Mouse (Mus musculus) heart, embryonic 15.5 days (tissue): ENCODE data around the gene Creb5. TPM values are rescaled to one million over a fixed set of nuclear protein-coding genes. Genes with fewer than 3 reads are reported as not detected.

Source experiments
- ATAC-seq: fragments of 200-750 bp; cut with Nextera tagmentation; replicated peaks from 2 replicates; pipeline ENCODE4 v1.8.0; 2017; ENCODE audit warnings: low read depth, moderate TSS enrichment; ENCODE audit not compliant: insufficient number of reproducible peaks, insufficient read depth, low FRiP score
- H3K27ac ChIP-seq: fragments of 300-500 bp; sonication (generic); 2 replicates; pipeline ENCODE4 v1.5.1; 2015; ENCODE audit warnings: mild to moderate bottlenecking, inconsistent platforms
- H3K27me3 ChIP-seq: fragments of 300-500 bp; sonication (generic); 2 replicates; pipeline ENCODE4 v1.6.1; 2015; ENCODE audit warnings: inconsistent platforms
- H3K36me3 ChIP-seq: fragments of 300-500 bp; sonication (generic); 2 replicates; pipeline ENCODE4 v1.6.1; 2015; ENCODE audit warnings: mild to moderate bottlenecking, inconsistent platforms
- H3K4me1 ChIP-seq: fragments of 300-500 bp; sonication (generic); replicated peaks from 2 replicates; pipeline ENCODE4 v1.6.1; 2015; ENCODE audit warnings: inconsistent platforms
- H3K4me2 ChIP-seq: fragments of 300-500 bp; sonication (generic); 2 replicates; pipeline ENCODE4 v1.6.1; 2015; ENCODE audit warnings: inconsistent platforms, mild to moderate bottlenecking, moderate library complexity
- H3K4me3 ChIP-seq: fragments of 300-500 bp; sonication (generic); 2 replicates; pipeline ENCODE4 v1.5.1; 2015; ENCODE audit warnings: mild to moderate bottlenecking, inconsistent platforms
- H3K9ac ChIP-seq: fragments of 300-500 bp; sonication (generic); 2 replicates; pipeline ENCODE4 v1.6.1; 2015; ENCODE audit warnings: mild to moderate bottlenecking, inconsistent platforms
- H3K9me3 ChIP-seq: fragments of 300-500 bp; sonication (generic); replicated peaks from 2 replicates; pipeline ENCODE4 v1.6.1; 2016; ENCODE audit warnings: inconsistent platforms
- WGBS: fragments of 180-500 bp; shearing (Covaris S2); methylation state at CpG from one replicate; pipeline ENCODE4 v1.1.7; 2015; ENCODE audit warnings: mixed read lengths; 5-methylcytosine and 5-hydroxymethylcytosine counted together
- polyA plus RNA-seq: library from polyadenylated mRNA; unstranded; fragments of >200 nt; fragmentation: Nextera tagmentation; extraction: Ambion mirVana; gene quantifications from 2 replicates; pipeline ENCODE4 v1.2.1, GENCODE M21; 2015

Gene Creb5
- polyA plus RNA-seq, 1 experiment from 2014 or later, result 30.9 TPM

DNA sequence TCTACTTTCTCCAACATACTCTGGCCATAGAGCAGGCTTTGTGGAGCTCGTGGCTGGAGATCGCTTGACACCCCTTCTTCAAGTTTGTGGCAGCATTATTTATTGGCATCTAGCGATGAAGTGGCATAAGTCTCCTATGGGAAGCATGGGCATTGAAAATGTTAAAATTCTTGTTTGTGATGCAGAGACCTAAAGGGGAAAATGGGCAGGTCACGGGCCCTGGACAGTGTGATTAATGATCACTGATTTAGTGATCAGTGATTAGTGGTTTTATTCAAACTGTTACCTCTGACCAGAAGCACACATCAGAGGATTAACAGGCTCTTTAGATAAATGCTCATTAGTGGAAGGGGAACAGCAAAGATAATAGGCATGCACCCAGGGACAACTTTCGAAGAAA is 2.6 kb downstream of the Creb5 start:
- WGBS, result 25% methylated on average over 5 of the region's 5 CpGs
- Histone ChIP-seq H3K36me3 (no peaks in the 10 kb centered on the region), H3K9ac (peak overlapping the region; percentile 74), H3K27ac (peak overlapping the region; percentile 94; the same call in 1 of the 2 replicates), H3K9me3 (no peaks in the 10 kb centered on the region), H3K4me2 (peak overlapping the region; percentile 82), H3K27me3 (peaks cover 8% of the 10 kb centered on the region; the same call in 1 of the 2 replicates), H3K4me3 (peak overlapping the region; percentile 67), H3K4me1 (peaks cover 42% of the 10 kb centered on the region)
- ATAC-seq, result no peak

DNA sequence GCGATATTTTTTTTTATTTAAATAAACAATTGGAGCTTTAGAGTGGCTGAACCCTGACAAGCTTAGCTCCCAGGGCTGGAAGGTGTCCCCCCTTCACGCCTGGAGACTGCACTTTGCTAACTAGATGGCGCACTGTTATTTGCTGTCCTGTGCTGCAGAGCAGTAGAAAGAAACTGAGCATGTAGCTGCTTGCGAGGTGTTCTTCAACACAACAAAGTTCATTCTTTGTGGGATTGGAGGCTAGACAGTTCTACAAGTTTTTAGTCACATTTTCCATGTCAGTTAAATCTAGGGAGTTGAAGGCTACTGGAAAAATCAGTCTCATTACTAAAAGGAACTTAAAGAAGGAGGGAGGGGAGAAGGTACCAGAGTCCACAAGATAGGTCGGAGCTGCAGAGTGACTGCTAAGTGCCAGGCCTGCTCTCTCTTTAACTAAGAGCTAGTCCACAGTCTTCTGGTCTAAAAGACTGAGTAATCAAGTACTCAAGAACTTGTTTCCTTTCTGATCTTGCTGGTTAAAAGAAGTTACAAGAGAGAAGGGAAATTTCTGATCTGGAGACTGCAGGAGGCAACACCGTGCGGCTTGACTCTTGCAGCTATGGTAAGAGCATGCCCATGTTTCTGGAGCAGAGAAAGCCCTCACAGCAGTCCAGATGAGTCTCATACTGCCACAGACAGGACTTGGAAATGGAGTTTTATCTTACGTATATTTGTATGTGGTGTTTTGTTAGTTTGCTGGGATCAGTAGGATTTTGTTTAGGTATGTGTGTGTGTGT is 3.3 kb downstream of the Creb5 start:
- 41% methylated on average over 8 of the region's 8 CpGs for WGBS
- H3K4me2 ChIP-seq, result peak overlapping the region; percentile 82
- peak overlapping the region; percentile 34 for H3K27ac ChIP-seq
- ATAC-seq, result no peak
- peaks cover 44% of the 10 kb centered on the region for H3K4me1 ChIP-seq
- 0 out of 2 replicates have a peak, but pooled peaks cover 6% of the 10 kb centered on the region for H3K27me3 ChIP-seq
- peak overlapping the region; percentile 15; the same call in 1 of the 2 replicates for H3K9ac ChIP-seq
- no peaks in the 10 kb centered on the region for H3K36me3 ChIP-seq
- H3K9me3 ChIP-seq, result no peaks in the 10 kb centered on the region
- peak overlapping the region; percentile 67 for H3K4me3 ChIP-seq

DNA sequence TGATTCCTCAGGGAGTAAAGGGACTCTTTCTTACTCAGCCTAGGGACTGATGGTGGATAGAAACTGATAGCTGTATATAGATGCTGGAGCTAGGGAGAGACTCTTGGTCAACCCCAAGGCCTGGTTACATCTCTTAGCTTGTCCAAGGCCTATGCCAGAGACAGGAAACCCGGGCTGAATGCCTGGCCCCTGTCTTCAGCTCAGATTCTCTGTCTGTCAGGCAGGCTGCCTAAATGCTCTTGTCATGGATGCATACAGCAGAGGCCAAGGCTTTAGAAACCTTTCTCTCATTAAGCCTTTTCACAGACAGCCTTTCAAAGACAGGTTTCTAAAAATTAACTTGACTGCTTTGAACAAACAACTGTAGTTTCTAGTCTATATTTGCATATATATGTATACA is 5.9 kb downstream of the Creb5 start:
- Histone ChIP-seq H3K27ac (no peak overlapping the region), H3K4me2 (no peak overlapping the region), H3K9ac (no peak overlapping the region), H3K9me3 (no peaks in the 10 kb centered on the region), H3K4me3 (no peak overlapping the region), H3K4me1 (peaks cover 38% of the 10 kb centered on the region), H3K27me3 (no peaks in the 10 kb centered on the region), H3K36me3 (no peaks in the 10 kb centered on the region)
- no peak for ATAC-seq
- WGBS, result 29% methylated on average over 1 of the region's 1 CpGs

DNA sequence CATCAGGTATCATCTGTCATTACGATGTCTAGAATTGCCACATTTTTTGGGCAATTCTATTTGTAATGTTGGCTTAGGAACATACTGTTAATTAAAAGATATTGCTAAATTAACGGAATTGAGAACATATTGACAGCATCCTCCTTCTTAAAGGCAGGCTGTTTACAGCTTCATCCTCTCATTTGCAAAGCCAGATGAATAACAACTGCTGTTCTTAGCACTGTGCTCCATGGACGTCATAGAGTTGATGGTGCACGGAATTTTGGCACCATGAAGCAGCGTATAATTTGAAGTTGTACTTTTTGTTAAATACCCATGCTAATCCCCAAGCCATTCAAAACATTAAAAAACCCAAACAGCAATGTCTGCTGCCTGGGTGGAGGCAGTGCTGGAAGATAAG is 10.8 kb downstream of the Creb5 start:
- H3K4me1 ChIP-seq, result peaks cover 35% of the 10 kb centered on the region
- H3K27ac ChIP-seq, result no peak overlapping the region
- no peaks in the 10 kb centered on the region for H3K27me3 ChIP-seq
- no peaks in the 10 kb centered on the region for H3K9me3 ChIP-seq
- no peaks in the 10 kb centered on the region for H3K36me3 ChIP-seq
- H3K4me3 ChIP-seq, result no peak overlapping the region
- H3K9ac ChIP-seq, result no peak overlapping the region
- no peak overlapping the region for H3K4me2 ChIP-seq
- ATAC-seq, result no peak
- 85% methylated on average over 5 of the region's 5 CpGs for WGBS

DNA sequence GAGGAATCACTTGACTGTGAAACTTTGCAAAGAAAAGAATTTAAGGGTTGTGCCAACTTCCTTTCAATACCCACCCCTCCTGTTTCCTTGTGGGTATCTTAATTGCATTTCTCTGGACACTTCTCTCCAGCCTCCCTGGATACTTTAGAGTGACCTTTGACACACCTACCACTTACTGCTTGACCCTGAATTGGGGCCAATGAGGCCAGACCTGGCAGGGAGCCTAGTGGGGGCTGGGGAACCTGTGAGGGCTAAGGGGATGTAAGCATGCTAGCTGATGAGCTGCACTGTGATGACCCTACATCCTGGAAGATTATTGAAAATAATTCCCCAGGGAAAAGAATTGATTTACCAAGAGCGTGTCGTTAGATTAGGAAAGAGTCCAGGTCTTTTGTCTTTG is 17.1 kb downstream of the Creb5 start:
- WGBS, result 70% methylated on average over 2 of the region's 2 CpGs
- Histone ChIP-seq H3K36me3 (no peaks in the 10 kb centered on the region), H3K9ac (no peak overlapping the region), H3K27ac (no peak overlapping the region), H3K4me3 (no peak overlapping the region), H3K4me2 (no peak overlapping the region), H3K9me3 (no peaks in the 10 kb centered on the region), H3K27me3 (no peaks in the 10 kb centered on the region), H3K4me1 (peaks cover 45% of the 10 kb centered on the region)
- no peak for ATAC-seq

DNA sequence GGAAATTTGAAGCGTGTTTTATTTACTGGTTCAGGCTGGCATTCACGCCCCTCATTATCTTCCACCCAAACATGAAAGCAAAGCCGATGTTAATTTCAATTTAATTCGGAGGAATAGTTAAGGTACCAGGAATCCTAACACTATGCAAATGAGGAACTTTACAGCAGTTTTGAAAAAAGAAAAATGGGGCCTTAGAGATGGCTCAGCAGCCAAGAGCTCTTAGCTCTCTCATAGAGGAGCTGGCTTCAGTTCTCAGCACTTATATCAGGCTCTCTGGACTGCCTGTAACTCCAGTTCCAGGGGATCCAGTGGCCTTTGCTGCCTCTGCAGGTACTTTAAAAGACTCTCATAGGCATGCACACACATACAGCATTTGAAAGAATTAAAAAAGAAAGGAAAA is 19.1 kb downstream of the Creb5 start:
- Histone ChIP-seq H3K4me2 (no peak overlapping the region), H3K4me1 (peaks cover 43% of the 10 kb centered on the region), H3K9ac (no peak overlapping the region), H3K27me3 (no peaks in the 10 kb centered on the region), H3K36me3 (no peaks in the 10 kb centered on the region), H3K9me3 (no peaks in the 10 kb centered on the region), H3K4me3 (no peak overlapping the region), H3K27ac (no peak overlapping the region)
- ATAC-seq, result no peak
- 87% methylated on average over 4 of the region's 4 CpGs for WGBS

DNA sequence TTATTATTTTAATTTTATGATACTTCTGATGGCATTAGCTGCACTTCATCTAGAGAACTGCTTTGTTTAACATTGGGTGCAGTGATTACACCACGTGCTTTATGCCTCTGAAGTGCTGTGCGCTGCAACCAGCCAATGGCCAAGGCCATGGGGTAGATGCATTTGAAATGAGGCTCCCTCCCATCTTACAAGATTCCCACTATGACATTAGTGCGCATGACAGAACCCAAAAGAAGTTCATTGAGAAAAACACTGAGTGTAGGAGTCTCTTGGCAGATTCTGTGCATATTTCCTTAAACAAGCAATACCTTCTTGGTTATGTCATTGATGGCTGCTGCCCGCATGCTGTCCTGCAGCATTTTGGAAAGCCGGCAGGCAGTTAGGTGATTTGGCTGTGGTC is 19.6 kb downstream of the Creb5 start:
- H3K9me3 ChIP-seq, result no peaks in the 10 kb centered on the region
- WGBS, result 80% methylated on average over 5 of the region's 5 CpGs
- H3K27me3 ChIP-seq, result no peaks in the 10 kb centered on the region
- H3K4me3 ChIP-seq, result no peak overlapping the region
- no peak overlapping the region for H3K27ac ChIP-seq
- H3K4me2 ChIP-seq, result no peak overlapping the region
- peaks cover 43% of the 10 kb centered on the region for H3K4me1 ChIP-seq
- ATAC-seq, result no peak
- H3K9ac ChIP-seq, result no peak overlapping the region
- no peaks in the 10 kb centered on the region for H3K36me3 ChIP-seq

DNA sequence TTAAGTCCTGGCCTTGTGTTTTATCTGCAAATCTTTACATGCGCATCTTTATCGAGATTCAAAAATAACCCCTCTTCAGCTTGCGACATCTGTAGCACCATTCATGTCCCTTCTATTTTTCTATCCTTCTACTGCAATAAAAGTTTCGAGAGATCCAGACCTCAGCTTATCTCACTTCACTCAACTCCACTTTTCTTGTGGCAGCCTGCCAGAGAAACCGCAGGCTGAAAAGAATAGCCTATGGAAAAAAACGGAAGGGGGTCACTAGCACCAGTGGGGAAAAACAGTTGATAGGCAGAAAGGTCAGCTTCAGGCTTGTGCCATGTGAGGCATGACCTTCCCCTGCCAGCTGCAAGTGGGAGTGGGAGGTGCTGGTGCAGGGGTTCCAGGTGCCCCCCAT is 21.6 kb downstream of the Creb5 start:
- Histone ChIP-seq H3K36me3 (no peaks in the 10 kb centered on the region), H3K27ac (peak overlapping the region; percentile 43), H3K9me3 (no peaks in the 10 kb centered on the region), H3K4me3 (no peak overlapping the region), H3K4me2 (peak overlapping the region; percentile 33), H3K4me1 (peaks cover 31% of the 10 kb centered on the region), H3K27me3 (no peaks in the 10 kb centered on the region), H3K9ac (no peak overlapping the region)
- no peak for ATAC-seq
- WGBS, result 5% methylated on average over 6 of the region's 6 CpGs

DNA sequence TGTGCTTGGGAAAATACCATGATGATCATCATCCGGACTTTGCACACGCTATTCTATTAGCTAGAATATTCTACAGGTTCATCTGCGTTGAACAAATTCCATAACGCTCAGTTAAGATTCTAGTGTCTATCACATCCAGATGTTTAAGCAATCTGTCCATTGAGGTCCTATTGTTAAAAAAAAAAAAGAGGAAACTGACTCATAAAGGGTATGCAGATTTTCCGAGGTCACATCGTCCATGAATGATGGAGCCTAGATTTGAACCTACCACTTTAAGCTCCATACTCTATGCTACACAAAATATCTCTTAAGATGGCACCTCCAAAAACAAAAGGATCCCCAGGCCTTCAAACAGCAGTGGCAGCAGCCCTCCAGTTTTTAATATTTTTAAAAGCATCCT is 26.5 kb downstream of the Creb5 start:
- H3K4me2 ChIP-seq, result no peak overlapping the region
- 85% methylated on average over 6 of the region's 6 CpGs for whole genome bisulfite sequencing
- no peak for ATAC-seq
- no peaks in the 10 kb centered on the region for H3K27me3 ChIP-seq
- H3K4me3 ChIP-seq, result no peak overlapping the region
- no peak overlapping the region for H3K27ac ChIP-seq
- no peaks in the 10 kb centered on the region for H3K9me3 ChIP-seq
- peaks cover 17% of the 10 kb centered on the region for H3K4me1 ChIP-seq
- no peaks in the 10 kb centered on the region for H3K36me3 ChIP-seq
- H3K9ac ChIP-seq, result no peak overlapping the region

DNA sequence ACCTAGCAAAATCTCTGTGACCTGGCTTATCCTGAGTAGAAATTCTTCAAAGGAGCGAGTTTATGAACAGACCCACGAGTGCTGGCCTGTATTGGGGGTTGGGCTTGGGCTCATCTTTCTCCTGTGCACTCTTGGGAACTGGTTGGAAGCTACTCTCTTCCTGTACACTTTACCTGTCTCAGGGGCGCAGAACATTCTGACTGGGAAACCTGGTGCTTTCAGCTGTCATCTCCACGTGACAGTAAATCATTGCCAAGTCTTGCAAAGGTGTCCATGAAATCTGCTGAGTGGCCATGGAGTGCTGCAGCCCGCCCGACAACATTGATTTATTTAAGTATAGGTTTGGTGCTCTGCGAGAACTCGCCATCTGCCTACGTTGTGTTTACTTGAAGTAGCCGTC is 27.1 kb downstream of the Creb5 start:
- no peaks in the 10 kb centered on the region for H3K27me3 ChIP-seq
- H3K4me1 ChIP-seq, result peaks cover 17% of the 10 kb centered on the region
- H3K27ac ChIP-seq, result no peak overlapping the region
- H3K4me3 ChIP-seq, result no peak overlapping the region
- no peaks in the 10 kb centered on the region for H3K9me3 ChIP-seq
- no peak for ATAC-seq
- 49% methylated on average over 10 of the region's 10 CpGs for WGBS
- H3K36me3 ChIP-seq, result no peaks in the 10 kb centered on the region
- H3K4me2 ChIP-seq, result no peak overlapping the region
- H3K9ac ChIP-seq, result no peak overlapping the region

DNA sequence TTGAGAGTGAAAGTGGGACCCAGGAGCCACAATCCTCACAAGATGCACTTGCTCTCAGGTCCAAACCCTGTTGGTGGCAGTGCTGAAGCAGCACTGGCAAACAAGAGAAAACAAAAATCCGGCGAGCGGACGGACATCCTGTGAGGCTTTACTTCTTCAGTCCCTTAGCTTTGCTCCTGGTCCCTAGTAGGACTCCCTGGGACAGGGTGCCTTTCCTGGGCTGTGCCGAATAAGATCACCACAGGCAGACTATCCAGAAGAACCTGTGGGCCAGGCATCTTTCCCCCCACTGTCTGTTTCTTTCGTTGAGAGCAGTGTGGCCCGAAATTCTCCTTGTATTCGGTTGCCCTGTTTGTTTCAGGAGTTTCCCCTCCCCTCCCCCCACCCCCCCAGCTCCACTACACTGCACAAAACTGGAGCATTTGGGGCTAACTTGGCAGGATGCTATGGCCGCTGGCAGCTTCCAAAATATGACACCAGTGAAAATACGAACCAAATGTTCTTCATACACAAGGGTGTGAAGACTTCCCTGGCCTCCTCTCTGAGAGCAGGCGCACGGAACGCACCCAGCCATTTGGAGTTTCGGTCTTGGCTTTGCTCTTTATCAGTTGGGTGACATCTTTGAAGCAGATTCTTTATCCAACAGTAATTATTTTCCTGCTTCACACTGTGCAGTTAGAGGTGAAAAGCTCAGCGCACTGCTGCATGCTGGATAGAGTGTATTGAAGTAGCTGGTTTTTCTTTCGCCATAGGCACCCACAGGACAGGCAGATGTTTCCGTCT is 32.7 kb downstream of the Creb5 start:
- no peak for ATAC-seq
- Histone ChIP-seq H3K27ac (no peak overlapping the region), H3K4me3 (no peak overlapping the region), H3K9me3 (no peaks in the 10 kb centered on the region), H3K27me3 (no peaks in the 10 kb centered on the region), H3K4me1 (peaks cover 15% of the 10 kb centered on the region), H3K36me3 (no peaks in the 10 kb centered on the region), H3K9ac (no peak overlapping the region), H3K4me2 (no peak overlapping the region)
- 64% methylated on average over 17 of the region's 17 CpGs for WGBS
